ENCODE assay signal across 8 mouse cellular contexts in the genomic region with DNA sequence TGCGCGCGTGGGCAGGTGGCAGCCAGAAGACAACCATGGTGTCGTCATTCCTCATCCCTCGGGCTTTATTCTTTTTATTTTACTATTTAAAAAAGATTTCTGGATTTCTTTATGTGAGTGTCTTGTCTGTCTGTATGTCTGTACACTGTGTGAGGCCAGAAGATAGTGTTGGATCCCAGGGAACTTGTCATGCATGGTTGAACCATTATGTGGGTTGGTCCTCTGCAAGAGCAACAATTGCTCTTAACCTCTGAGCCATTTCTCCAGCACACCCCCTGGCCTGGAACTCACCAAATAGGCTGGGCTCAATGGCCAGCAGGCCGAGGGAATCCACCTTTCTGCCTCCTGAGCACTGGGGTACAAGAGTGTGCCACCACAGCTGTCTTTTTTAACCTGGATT. TPM values are rescaled to one million over a fixed set of nuclear protein-coding genes. Genes with fewer than 3 reads are reported as not detected.
DNase-seq lines count a peak whose midpoint lies in the region; ATAC-seq and TF ChIP-seq lines count a peak whose summit lies in the region.

No protein-coding gene starts in this region.

- H3K4me3 ChIP-seq in E14TG2a.4 (replicated peaks; ENCODE audit: low read length) = peak overlapping the region; percentile 91
- peak overlapping the region; percentile 92; the same call in 1 of the 2 replicates for H3K4me3 ChIP-seq in hindbrain, postnatal 0 days (ENCODE audit: low read length)
- H3K4me3 ChIP-seq in liver, embryonic 14.5 days (ENCODE audit: insufficient read depth in 1 of 2, low read depth in 2 of 2, low read length in 2 of 2) = peak overlapping the region in 1 of 2 experiments; percentile 78; a peak in 2 of 4 replicates

- peak; percentile 20 for DNase-seq in brain, adult 2 months (ENCODE audit: low read depth, low spot score)
- DNase-seq in hindbrain, postnatal 0 days (ENCODE audit: low spot score) = no peak
- DNase-seq in liver, embryonic 14.5 days (ENCODE audit: low read depth in 3 of 3, low spot score in 3 of 3) = no peak
- DNase-seq in right cerebral cortex, postnatal 25 days = no peak
- no peak for DNase-seq in cerebellum, postnatal 36 days
- no peak for DNase-seq in cerebellum, adult 11 months
- no peak for DNase-seq in thymus, adult 18-20 months

- H3K27me3 ChIP-seq in E14TG2a.4 (ENCODE audit: insufficient read depth, low read length) = no peaks in the 10 kb centered on the region
- no peaks in the 10 kb centered on the region for H3K27me3 ChIP-seq in hindbrain, postnatal 0 days (ENCODE audit: insufficient read depth, low read length)
- no peaks in the 10 kb centered on the region for H3K27me3 ChIP-seq in liver, embryonic 14.5 days (ENCODE audit: control insufficient read depth, insufficient read depth, low read length)

- H3K27ac ChIP-seq in hindbrain, postnatal 0 days = no peak overlapping the region
- no peak overlapping the region for H3K27ac ChIP-seq in liver, embryonic 14.5 days

- peaks cover 21% of the 10 kb centered on the region for H3K36me3 ChIP-seq in E14TG2a.4 (ENCODE audit: insufficient read depth, low read length)
- H3K36me3 ChIP-seq in hindbrain, postnatal 0 days (ENCODE audit: insufficient read depth, low read length) = no peaks in the 10 kb centered on the region
- no peaks in the 10 kb centered on the region for H3K36me3 ChIP-seq in liver, embryonic 14.5 days (replicated peaks; ENCODE audit: control insufficient read depth, insufficient read depth, low read depth)

- TF ChIP-seq CTCF in E14TG2a.4 (conservative IDR thresholded peaks at IDR 0.05; ENCODE audit: low read length) = no peak
- no peak for TF ChIP-seq CTCF in hindbrain, postnatal 0 days (IDR thresholded peaks at IDR 0.05; ENCODE audit: low read depth)
- no peak for TF ChIP-seq CTCF in liver, embryonic 14.5 days (IDR thresholded peaks at IDR 0.05; ENCODE audit: low read depth)

- no peak for ATAC-seq in hindbrain, postnatal 0 days
- no peak for ATAC-seq in liver, embryonic 14.5 days (ENCODE audit: insufficient read depth)

- 67% methylated on average over 6 of the region's 6 CpGs for WGBS in hindbrain, postnatal 0 days
- 79% methylated on average over 6 of the region's 6 CpGs for WGBS in liver, embryonic 14.5 days (ENCODE audit: insufficient replicate concordance)

- H3K4me1 ChIP-seq in E14TG2a.4 (replicated peaks; ENCODE audit: low read depth, low read length) = peaks cover 61% of the 10 kb centered on the region
- H3K4me1 ChIP-seq in hindbrain, postnatal 0 days (ENCODE audit: insufficient read depth, low read length) = peaks cover 10% of the 10 kb centered on the region; the same call in 1 of the 2 replicates
- peaks cover 6 to 25% of the 10 kb centered on the region in 2 experiments for H3K4me1 ChIP-seq in liver, embryonic 14.5 days (replicated peaks; ENCODE audit: control insufficient read depth in 2 of 2, insufficient read depth in 2 of 2, low read length in 1 of 2)

- no peak overlapping the region; the same call in 1 of the 2 replicates for H3K9ac ChIP-seq in hindbrain, postnatal 0 days (replicated peaks; ENCODE audit: low read length)
- peak overlapping the region; percentile 87 for H3K9ac ChIP-seq in liver, embryonic 14.5 days (replicated peaks)

- no peak for TF ChIP-seq EP300 in liver, embryonic 14.5 days (IDR thresholded peaks at IDR 0.05; ENCODE audit: low read depth)

- H3K4me2 ChIP-seq in hindbrain, postnatal 0 days (ENCODE audit: low read depth, low read length) = peak overlapping the region; percentile 92
- H3K4me2 ChIP-seq in liver, embryonic 14.5 days (ENCODE audit: low read depth) = peak overlapping the region; percentile 95

- no peaks in the 10 kb centered on the region for H3K9me3 ChIP-seq in E14TG2a.4 (ENCODE audit: low read length)
- no peaks in the 10 kb centered on the region for H3K9me3 ChIP-seq in hindbrain, postnatal 0 days (ENCODE audit: low read length)
- H3K9me3 ChIP-seq in liver, embryonic 14.5 days (ENCODE audit: control insufficient read depth, low read length) = no peaks in the 10 kb centered on the region

RNA-seq across cellular contexts. Expression of gene Golga4, which starts 1.5 kb away (rescaled TPM):
- 34.1 and 36.8 TPM in 2 replicates for total RNA-seq in hindbrain, postnatal 0 days (2014; rRNA removed)
- 25.8 and 27.2 TPM in 2 replicates for polyA plus RNA-seq in hindbrain, postnatal 0 days (2015; fragmentation: Nextera tagmentation; extraction: Ambion mirVana)
- 6.9 and 13.2 TPM in 2 replicates for polyA plus RNA-seq in liver, embryonic 14.5 days (2012; rRNA removed)
- polyA plus RNA-seq in liver, embryonic 14.5 days (2014; fragmentation: Nextera tagmentation; extraction: Ambion mirVana) = 10.6 and 11.6 TPM in 2 replicates

RNA-seq across cellular contexts. Expression of gene Eomes, which starts 29.5 kb away (rescaled TPM):
- 16.2 and 19.4 TPM in 2 replicates for total RNA-seq in hindbrain, postnatal 0 days (2014; rRNA removed)
- polyA plus RNA-seq in hindbrain, postnatal 0 days (2015; fragmentation: Nextera tagmentation; extraction: Ambion mirVana) = 8.6 and 8.9 TPM in 2 replicates
- polyA plus RNA-seq in liver, embryonic 14.5 days (2012; rRNA removed) = 0.05 TPM in 1 of 2 replicates, not detected in the other
- polyA plus RNA-seq in liver, embryonic 14.5 days (2014; fragmentation: Nextera tagmentation; extraction: Ambion mirVana) = 0.04 and 0.09 TPM in 2 replicates
